Mouse (Mus musculus): ENCODE data around the gene 2310039H08Rik. TPM values are rescaled to one million over a fixed set of nuclear protein-coding genes. Genes with fewer than 3 reads are reported as not detected.
A peak's percentile ranks its signal among the peaks of the same experiment; 100 is the strongest.
"Not testable (repeated sequence)": the region's sequence is repeated elsewhere in the genome, so short reads cannot be mapped to it uniquely, and the experiment has no call there.

2310039H08Rik gene
- polyA plus RNA-seq, 1 experiment from 2014 or later: 53.4 TPM

- H3K27me3 ChIP-seq: no peaks in the 10 kb centered on the region
- no peak for ATAC-seq
- 96% methylated on average over 6 of the region's 6 CpGs for WGBS
Measured at GRCm38 (mm10) chr17:46741305-46741704, 31.1 kb upstream of the 2310039H08Rik start.

GRCm38 (mm10) chr17:46742986-46743385, 29.4 kb upstream of the 2310039H08Rik start:
- 90% methylated on average over 9 of the region's 9 CpGs for WGBS
- 0 out of 2 replicates have a peak, but pooled peaks cover 3% of the 10 kb centered on the region for H3K9me3 ChIP-seq
- H3K27me3 ChIP-seq: no peaks in the 10 kb centered on the region
- H3K36me3 ChIP-seq: peaks cover 57% of the 10 kb centered on the region
- no peak overlapping the region for H3K4me2 ChIP-seq (replicated peaks)
- H3K9ac ChIP-seq (replicated peaks): no peak overlapping the region
- no peaks in the 10 kb centered on the region for H3K4me1 ChIP-seq (replicated peaks)
- ATAC-seq: no peak
- H3K27ac ChIP-seq: no peak overlapping the region
- H3K4me3 ChIP-seq (replicated peaks): no peak overlapping the region

More at GRCm38 (mm10) chr17:46741305-46741704, 31.1 kb upstream of the 2310039H08Rik start:
- Histone ChIP-seq H3K36me3 (peaks cover 58% of the 10 kb centered on the region), H3K27ac (no peak overlapping the region), H3K9me3 (0 out of 2 replicates have a peak, but pooled peaks cover 3% of the 10 kb centered on the region), H3K4me3 (replicated peaks) (no peak overlapping the region), H3K9ac (replicated peaks) (no peak overlapping the region), H3K4me1 (replicated peaks) (no peaks in the 10 kb centered on the region), H3K4me2 (replicated peaks) (no peak overlapping the region)

GRCm38 (mm10) chr17:46745506-46745905, 26.9 kb upstream of the 2310039H08Rik start:
- H3K36me3 ChIP-seq: peaks cover 49% of the 10 kb centered on the region
- H3K9ac ChIP-seq (replicated peaks): no peak overlapping the region
- H3K4me1 ChIP-seq (replicated peaks): peaks cover 4% of the 10 kb centered on the region
- no peak overlapping the region for H3K4me3 ChIP-seq (replicated peaks)
- no peaks in the 10 kb centered on the region for H3K9me3 ChIP-seq
- no peaks in the 10 kb centered on the region for H3K27me3 ChIP-seq
- no peak overlapping the region for H3K27ac ChIP-seq
- WGBS: 76% methylated on average over 2 of the region's 2 CpGs
- no peak overlapping the region for H3K4me2 ChIP-seq (replicated peaks)
- no peak for ATAC-seq

- no peak overlapping the region for H3K27ac ChIP-seq
- ATAC-seq: no peak
- H3K9me3 ChIP-seq: no peaks in the 10 kb centered on the region
- H3K4me2 ChIP-seq (replicated peaks): no peak overlapping the region
- H3K27me3 ChIP-seq: no peaks in the 10 kb centered on the region
- peaks cover 14% of the 10 kb centered on the region for H3K4me1 ChIP-seq (replicated peaks)
- H3K9ac ChIP-seq (replicated peaks): no peak overlapping the region; the same call in 1 of the 2 replicates
- H3K36me3 ChIP-seq: peaks cover 41% of the 10 kb centered on the region
- no peak overlapping the region for H3K4me3 ChIP-seq (replicated peaks)
- WGBS: 85% methylated on average over 8 of the region's 8 CpGs
Measured at GRCm38 (mm10) chr17:46747234-46747633, 25.2 kb upstream of the 2310039H08Rik start.

- 96% methylated on average over 2 of the region's 2 CpGs for WGBS
- no peaks in the 10 kb centered on the region for H3K9me3 ChIP-seq
- H3K4me1 ChIP-seq (replicated peaks): peaks cover 18% of the 10 kb centered on the region
- peaks cover 37% of the 10 kb centered on the region for H3K36me3 ChIP-seq
- no peaks in the 10 kb centered on the region for H3K27me3 ChIP-seq
- H3K4me2 ChIP-seq (replicated peaks): no peak overlapping the region
- no peak overlapping the region for H3K27ac ChIP-seq
- 0 out of 2 replicates have a peak overlapping the region, but pooled peaks have one; percentile 5 for H3K9ac ChIP-seq (replicated peaks)
- H3K4me3 ChIP-seq (replicated peaks): no peak overlapping the region
- no peak for ATAC-seq
Measured at GRCm38 (mm10) chr17:46747806-46748205, 24.6 kb upstream of the 2310039H08Rik start.

GRCm38 (mm10) chr17:46749282-46749681, 23.2 kb upstream of the 2310039H08Rik start:
- ATAC-seq: no peak

GRCm38 (mm10) chr17:46750580-46750979, 21.9 kb upstream of the 2310039H08Rik start:
- WGBS: 90% methylated on average over 4 of the region's 4 CpGs
- Histone ChIP-seq H3K36me3 (peaks cover 18% of the 10 kb centered on the region), H3K27me3 (no peaks in the 10 kb centered on the region), H3K9me3 (no peaks in the 10 kb centered on the region), H3K4me3 (replicated peaks) (peak overlapping the region; percentile 82), H3K4me1 (replicated peaks) (peaks cover 19% of the 10 kb centered on the region), H3K9ac (replicated peaks) (peak overlapping the region; percentile 83), H3K4me2 (replicated peaks) (peak overlapping the region; percentile 82), H3K27ac (0 out of 2 replicates have a peak overlapping the region, but pooled peaks have one; percentile 92)
- no peak for ATAC-seq

More at GRCm38 (mm10) chr17:46749282-46749681, 23.2 kb upstream of the 2310039H08Rik start:
- 90% methylated on average over 5 of the region's 5 CpGs for WGBS
- H3K4me3 ChIP-seq (replicated peaks): no peak overlapping the region
- H3K4me2 ChIP-seq (replicated peaks): no peak overlapping the region
- H3K4me1 ChIP-seq (replicated peaks): peaks cover 19% of the 10 kb centered on the region
- no peak overlapping the region for H3K9ac ChIP-seq (replicated peaks)
- peaks cover 24% of the 10 kb centered on the region for H3K36me3 ChIP-seq
- no peak overlapping the region for H3K27ac ChIP-seq
- no peaks in the 10 kb centered on the region for H3K9me3 ChIP-seq
- H3K27me3 ChIP-seq: no peaks in the 10 kb centered on the region

- H3K9ac ChIP-seq (replicated peaks): peak overlapping the region; percentile 83
- H3K9me3 ChIP-seq: no peaks in the 10 kb centered on the region
- no peaks in the 10 kb centered on the region for H3K27me3 ChIP-seq
- peaks cover 11% of the 10 kb centered on the region for H3K36me3 ChIP-seq
- WGBS: 26% methylated on average over 16 of the region's 16 CpGs
- peak overlapping the region; percentile 82 for H3K4me3 ChIP-seq (replicated peaks)
- peak overlapping the region; percentile 92 for H3K27ac ChIP-seq
- peak overlapping the region; percentile 82 for H3K4me2 ChIP-seq (replicated peaks)
- H3K4me1 ChIP-seq (replicated peaks): peaks cover 19% of the 10 kb centered on the region
- ATAC-seq: no peak
Measured at GRCm38 (mm10) chr17:46751056-46751793, 21.2 kb upstream of the 2310039H08Rik start.

- under 1% methylated on average over 56 of the region's 58 CpGs for WGBS
- H3K9ac ChIP-seq (replicated peaks): peak within 1 kb of the TSS; percentile 83
- peak within 1 kb of the TSS; percentile 92 for H3K27ac ChIP-seq
- peaks cover 5% of the 10 kb centered on the region; the same call in 1 of the 2 replicates for H3K36me3 ChIP-seq
- peak within 1 kb of the TSS; percentile 82 for H3K4me2 ChIP-seq (replicated peaks)
- peaks cover 19% of the 10 kb centered on the region for H3K4me1 ChIP-seq (replicated peaks)
- H3K9me3 ChIP-seq: no peaks in the 10 kb centered on the region
- H3K27me3 ChIP-seq: no peaks in the 10 kb centered on the region
- peak; percentile 99 for ATAC-seq
- peak within 1 kb of the TSS; percentile 82 for H3K4me3 ChIP-seq (replicated peaks)
Measured at GRCm38 (mm10) chr17:46751794-46752556, 20.5 kb upstream of the 2310039H08Rik start, which contains the start of gene Cnpy3. Gene Cnpy3 (minus strand): TSS chr17:46752214.

GRCm38 (mm10) chr17:46758753-46759152, 13.7 kb upstream of the 2310039H08Rik start:
- ATAC-seq: no peak
- no peaks in the 10 kb centered on the region for H3K27me3 ChIP-seq
- H3K36me3 ChIP-seq: no peaks in the 10 kb centered on the region
- WGBS: 84% methylated on average over 12 of the region's 12 CpGs
- H3K4me3 ChIP-seq (replicated peaks): no peak overlapping the region
- no peaks in the 10 kb centered on the region for H3K4me1 ChIP-seq (replicated peaks)
- no peak overlapping the region for H3K9ac ChIP-seq (replicated peaks)
- no peak overlapping the region for H3K4me2 ChIP-seq (replicated peaks)
- no peaks in the 10 kb centered on the region for H3K9me3 ChIP-seq
- no peak overlapping the region for H3K27ac ChIP-seq

- Histone ChIP-seq H3K27me3 (no peaks in the 10 kb centered on the region), H3K9me3 (no peaks in the 10 kb centered on the region), H3K4me2 (replicated peaks) (no peak within 1 kb of the TSS), H3K36me3 (no peaks in the 10 kb centered on the region), H3K4me3 (replicated peaks) (no peak within 1 kb of the TSS), H3K9ac (replicated peaks) (no peak within 1 kb of the TSS), H3K4me1 (replicated peaks) (no peaks in the 10 kb centered on the region), H3K27ac (no peak within 1 kb of the TSS)
- ATAC-seq: no peak
- WGBS: 57% methylated on average over 2 of the region's 2 CpGs
Measured at GRCm38 (mm10) chr17:46763544-46763943, 8.9 kb upstream of the 2310039H08Rik start, which contains the start of gene Ptcra. Gene Ptcra (minus strand): TSS chr17:46763712.

GRCm38 (mm10) chr17:46764916-46765315, 7.5 kb upstream of the 2310039H08Rik start:
- H3K4me2 ChIP-seq (replicated peaks); ATAC-seq; H3K4me3 ChIP-seq (replicated peaks); H3K4me1 ChIP-seq (replicated peaks); H3K27ac ChIP-seq; H3K9me3 ChIP-seq; H3K36me3 ChIP-seq; H3K27me3 ChIP-seq; H3K9ac ChIP-seq (replicated peaks): not testable (repeated sequence)
- 70% methylated on average over 9 of the region's 9 CpGs for WGBS
